Mouse (Mus musculus): ENCODE measurements around the gene Taar8c. TPM values are rescaled to one million over a fixed set of nuclear protein-coding genes. Genes with fewer than 3 reads are reported as not detected.

Taar8c gene
- polyA plus RNA-seq, 1 experiment: not detected

DNA sequence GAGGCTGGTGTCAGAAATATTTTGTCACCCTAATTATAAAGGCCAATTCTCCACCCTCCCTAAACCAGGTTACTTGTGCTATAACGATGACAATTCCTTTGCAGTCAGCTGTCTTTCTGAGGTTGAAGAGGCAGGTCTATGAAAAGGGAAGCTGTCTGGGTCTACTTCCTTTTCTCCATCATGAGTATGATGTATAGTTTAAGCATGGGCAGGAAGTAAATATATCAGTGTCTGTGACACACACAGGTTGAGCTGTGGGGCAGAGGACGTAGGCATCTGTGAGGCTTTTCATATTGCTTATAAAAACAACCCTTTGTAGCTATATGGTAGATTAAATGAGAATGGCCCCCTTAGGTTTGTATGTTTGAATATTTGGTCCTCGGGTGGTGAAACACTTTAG is 42.7 kb downstream of the Taar8c start:
- TF ChIP-seq FLI1 (IDR thresholded peaks at IDR 0.05; ENCODE audit: low read length) (no peak), GATA1 (IDR thresholded peaks at IDR 0.05; ENCODE audit: borderline replicate concordance, low read length) (no peak)

DNA sequence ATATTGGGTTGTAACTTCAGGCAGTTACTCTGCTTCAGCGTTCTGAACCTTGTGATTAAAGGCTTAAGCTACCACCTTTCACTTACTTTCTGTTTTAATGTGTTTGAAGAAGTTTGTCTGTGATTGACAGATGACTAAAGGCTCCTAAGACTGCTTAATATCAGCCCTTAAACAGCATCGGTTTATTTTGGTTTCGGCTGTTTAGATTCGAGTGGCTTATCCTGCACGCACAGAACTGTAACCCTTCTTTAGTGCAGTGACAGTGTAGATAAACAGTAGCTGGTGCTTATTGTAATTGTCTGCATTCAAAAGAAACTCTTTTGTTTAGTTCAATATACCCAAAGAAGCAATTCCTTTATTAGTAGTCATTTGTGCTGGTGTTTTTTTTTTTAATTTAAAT is 49.7 kb downstream of the Taar8c start:
- no peaks in the 10 kb centered on the region for H3K36me3 ChIP-seq (replicated peaks; ENCODE audit: low read length)

More for the DNA sequence above, 42.7 kb downstream of the Taar8c start:
- Histone ChIP-seq H3K4me1 (no peaks in the 10 kb centered on the region), H3K27me3 (replicated peaks) (no peaks in the 10 kb centered on the region), H3K4me3 (replicated peaks) (no peak overlapping the region), H3K36me3 (replicated peaks; ENCODE audit: low read length) (no peaks in the 10 kb centered on the region), H3K9me3 (no peaks in the 10 kb centered on the region)

More for the DNA sequence above, 49.7 kb downstream of the Taar8c start:
- H3K27me3 ChIP-seq (replicated peaks): no peaks in the 10 kb centered on the region
- no peaks in the 10 kb centered on the region for H3K4me1 ChIP-seq
- TF ChIP-seq FLI1 (IDR thresholded peaks at IDR 0.05; ENCODE audit: low read length) (no peak), GATA1 (IDR thresholded peaks at IDR 0.05; ENCODE audit: borderline replicate concordance, low read length) (no peak)
- H3K4me3 ChIP-seq (replicated peaks): no peak overlapping the region
- H3K9me3 ChIP-seq: no peaks in the 10 kb centered on the region

Other genes with a start within 250 kb of the Taar8c start
- not detected in 2 replicates for gene Vnn1, start 207.2 kb downstream of the Taar8c start, polyA plus RNA-seq (2012; ENCODE audit: insufficient read depth, low replicate concordance)
- gene Taar1, start 181.6 kb downstream of the Taar8c start, polyA plus RNA-seq (2012; ENCODE audit: insufficient read depth, low replicate concordance): not detected in 2 replicates
- gene Taar2, start 163.3 kb downstream of the Taar8c start, polyA plus RNA-seq (2012; ENCODE audit: insufficient read depth, low replicate concordance): not detected in 2 replicates
- not detected in 2 replicates for gene Taar3, start 152.4 kb downstream of the Taar8c start, polyA plus RNA-seq (2012; ENCODE audit: insufficient read depth, low replicate concordance)
- not detected in 2 replicates for gene Taar4, start 141.4 kb downstream of the Taar8c start, polyA plus RNA-seq (2012; ENCODE audit: insufficient read depth, low replicate concordance)
- gene Taar5, start 131.2 kb downstream of the Taar8c start, polyA plus RNA-seq (2012; ENCODE audit: insufficient read depth, low replicate concordance): not detected in 2 replicates
- gene Taar6, start 116.3 kb downstream of the Taar8c start, polyA plus RNA-seq (2012; ENCODE audit: insufficient read depth, low replicate concordance): not detected in 2 replicates
- gene Taar7a, start 108.4 kb downstream of the Taar8c start, polyA plus RNA-seq (2012; ENCODE audit: insufficient read depth, low replicate concordance): not detected in 2 replicates
- not detected in 2 replicates for gene Taar7b, start 102.0 kb downstream of the Taar8c start, polyA plus RNA-seq (2012; ENCODE audit: insufficient read depth, low replicate concordance)
- not detected in 2 replicates for gene Taar7d, start 74.7 kb downstream of the Taar8c start, polyA plus RNA-seq (2012; ENCODE audit: insufficient read depth, low replicate concordance)
- gene Taar7e, start 64.3 kb downstream of the Taar8c start, polyA plus RNA-seq (2012; ENCODE audit: insufficient read depth, low replicate concordance): not detected in 2 replicates
- not detected in 2 replicates for gene Taar7f, start 52.4 kb downstream of the Taar8c start, polyA plus RNA-seq (2012; ENCODE audit: insufficient read depth, low replicate concordance)
- not detected in 2 replicates for gene Taar8a, start 25.4 kb downstream of the Taar8c start, polyA plus RNA-seq (2012; ENCODE audit: insufficient read depth, low replicate concordance)
- gene Taar8b, start 9.6 kb downstream of the Taar8c start, polyA plus RNA-seq (2012; ENCODE audit: insufficient read depth, low replicate concordance): not detected in 2 replicates
- gene Taar9, start 7.6 kb upstream of the Taar8c start, polyA plus RNA-seq (2012; ENCODE audit: insufficient read depth, low replicate concordance): not detected in 2 replicates
- gene Stx7, start 47.4 kb upstream of the Taar8c start, polyA plus RNA-seq (2012; ENCODE audit: insufficient read depth, low replicate concordance): 109 and 228 TPM in 2 replicates
- gene Moxd1, start 121.6 kb upstream of the Taar8c start, polyA plus RNA-seq (2012; ENCODE audit: insufficient read depth, low replicate concordance): not detected in 2 replicates